Mouse (Mus musculus) midbrain, embryonic 12.5 days (tissue): ENCODE data around the gene Mindy4b-ps. TPM values are rescaled to one million over a fixed set of nuclear protein-coding genes. Genes with fewer than 3 reads are reported as not detected.
"Not testable (repeated sequence)": the region's sequence is repeated elsewhere in the genome, so short reads cannot be mapped to it uniquely, and the experiment has no call there.

ENCODE experiments used
- ATAC-seq: fragments of 200-750 bp; cut with Nextera tagmentation; 2 replicates; pipeline ENCODE4 v1.8.0; 2017; ENCODE audit warnings: low read depth, moderate TSS enrichment, moderate library complexity; ENCODE audit not compliant: low FRiP score
- H3K27ac ChIP-seq: fragments of 300-500 bp; sonication (generic); replicated peaks from 2 replicates; pipeline ENCODE4 v1.5.1; 2016; ENCODE audit warnings: mild to moderate bottlenecking
- H3K27me3 ChIP-seq: fragments of 300-500 bp; sonication (generic); 2 replicates; pipeline ENCODE4 v1.6.1; 2016; ENCODE audit warnings: mild to moderate bottlenecking
- H3K36me3 ChIP-seq: fragments of 300-500 bp; sonication (generic); 2 replicates; pipeline ENCODE4 v1.6.1; 2016
- H3K4me1 ChIP-seq: fragments of 300-500 bp; sonication (generic); 2 replicates; pipeline ENCODE4 v1.6.1; 2016
- H3K4me2 ChIP-seq: fragments of 300-500 bp; sonication (generic); replicated peaks from 2 replicates; pipeline ENCODE4 v1.6.1; 2016; ENCODE audit warnings: mild to moderate bottlenecking, moderate library complexity
- H3K4me3 ChIP-seq: fragments of 300-500 bp; sonication (generic); 2 replicates; pipeline ENCODE4 v1.5.1; 2016; ENCODE audit warnings: mild to moderate bottlenecking
- H3K9ac ChIP-seq: fragments of 300-500 bp; sonication (generic); replicated peaks from 2 replicates; pipeline ENCODE4 v1.6.1; 2016; ENCODE audit warnings: mild to moderate bottlenecking, moderate library complexity
- H3K9me3 ChIP-seq: fragments of 300-500 bp; sonication (generic); 2 replicates; pipeline ENCODE4 v1.6.1; 2016; ENCODE audit warnings: mild to moderate bottlenecking
- WGBS: fragments of 180-500 bp; shearing (Covaris S2); methylation state at CpG from one replicate; pipeline ENCODE4 v1.1.7; 2016; 5-methylcytosine and 5-hydroxymethylcytosine counted together
- polyA plus RNA-seq: library from polyadenylated mRNA; unstranded; fragments of >200 nt; fragmentation: Nextera tagmentation; extraction: Ambion mirVana; gene quantifications from 2 replicates; pipeline ENCODE4 v1.2.1, GENCODE M21; 2016

The Mindy4b-ps gene
- not detected in 2 replicates for polyA plus RNA-seq

DNA sequence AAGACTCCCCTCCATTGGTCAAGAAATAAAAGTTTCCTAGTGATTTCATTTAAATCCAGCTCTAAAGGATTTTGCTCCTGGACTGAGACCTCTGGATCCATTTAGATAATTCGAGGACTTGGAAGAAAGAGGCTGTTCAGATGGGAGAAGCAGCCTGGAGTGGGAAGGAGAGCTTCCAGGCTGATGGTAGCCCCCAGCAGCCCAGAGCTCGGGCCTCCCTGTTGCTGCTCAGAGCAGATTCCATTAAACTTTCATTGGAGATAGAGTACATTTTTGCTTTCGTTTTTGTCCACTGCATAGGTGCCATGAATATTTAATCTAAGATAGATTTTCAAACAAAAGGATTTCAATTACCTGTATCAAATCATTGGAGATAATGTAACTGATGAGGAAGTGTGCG, at the start of gene Mindy4b-ps:
Gene Mindy4b-ps (minus strand): TSS at position 101 of the 400 bp plus-strand sequence.
- Histone ChIP-seq H3K9ac (no peak within 1 kb of the TSS), H3K27ac (no peak within 1 kb of the TSS), H3K4me3 (no peak within 1 kb of the TSS), H3K27me3 (peaks cover 87% of the 10 kb centered on the region), H3K4me2 (no peak within 1 kb of the TSS), H3K36me3 (no peaks in the 10 kb centered on the region), H3K4me1 (peaks cover 8% of the 10 kb centered on the region; the same call in 1 of the 2 replicates), H3K9me3 (no peaks in the 10 kb centered on the region)
- WGBS, result 70% methylated on average over 4 of the region's 4 CpGs
- no peak for ATAC-seq

DNA sequence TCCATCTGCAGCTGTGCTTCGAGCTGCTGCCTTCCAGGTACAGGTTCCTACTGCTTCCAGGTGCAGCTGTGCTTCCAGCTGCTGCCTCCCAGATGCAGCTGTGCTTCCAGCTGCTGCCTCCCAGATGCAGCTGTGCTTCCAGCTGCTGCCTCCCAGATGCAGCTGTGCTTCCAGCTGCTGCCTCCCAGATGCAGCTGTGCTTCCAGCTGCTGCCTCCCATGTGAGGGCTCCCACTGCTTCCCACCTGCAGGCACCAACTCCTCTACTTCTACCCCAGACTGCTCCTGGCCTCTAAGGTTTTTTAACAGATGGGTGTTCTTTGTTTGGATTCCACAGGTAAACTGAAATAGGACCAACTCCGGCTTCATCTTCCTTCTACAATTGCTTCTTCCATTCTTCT, 49.8 kb upstream of the Mindy4b-ps start:
- H3K9me3 ChIP-seq, H3K4me3 ChIP-seq, H3K27ac ChIP-seq, ATAC-seq, H3K27me3 ChIP-seq, H3K4me1 ChIP-seq, H3K36me3 ChIP-seq, H3K9ac ChIP-seq, H3K4me2 ChIP-seq: not testable (repeated sequence)
- WGBS, result 75% methylated on average over 2 of the region's 2 CpGs

DNA sequence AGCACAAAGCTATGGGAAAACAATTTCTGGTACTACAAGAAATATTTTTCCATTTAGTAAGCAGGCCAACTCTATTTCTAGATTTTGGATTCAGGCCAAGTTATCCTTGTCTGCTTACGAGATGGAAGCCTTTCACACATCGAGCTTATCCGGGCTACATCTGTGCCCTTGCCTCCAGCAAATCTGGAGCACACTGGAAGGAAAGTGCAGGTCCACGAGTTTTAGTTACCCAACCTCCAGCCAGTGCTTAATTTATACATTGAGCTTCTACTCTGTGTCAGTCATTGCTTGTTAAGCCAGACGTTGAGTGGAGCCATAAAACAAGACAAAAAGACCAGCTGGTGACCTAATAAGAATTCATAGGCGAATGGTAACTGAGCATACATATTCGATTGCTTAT, 43.6 kb upstream of the Mindy4b-ps start:
- no peaks in the 10 kb centered on the region for H3K27me3 ChIP-seq
- 57% methylated on average over 7 of the region's 7 CpGs for WGBS
- H3K36me3 ChIP-seq, result no peaks in the 10 kb centered on the region
- peak; percentile 63 for ATAC-seq
- H3K9ac ChIP-seq, result no peak overlapping the region
- H3K9me3 ChIP-seq, result no peaks in the 10 kb centered on the region
- H3K4me2 ChIP-seq, result no peak overlapping the region
- H3K4me1 ChIP-seq, result no peaks in the 10 kb centered on the region
- no peak overlapping the region for H3K27ac ChIP-seq
- no peak overlapping the region for H3K4me3 ChIP-seq

DNA sequence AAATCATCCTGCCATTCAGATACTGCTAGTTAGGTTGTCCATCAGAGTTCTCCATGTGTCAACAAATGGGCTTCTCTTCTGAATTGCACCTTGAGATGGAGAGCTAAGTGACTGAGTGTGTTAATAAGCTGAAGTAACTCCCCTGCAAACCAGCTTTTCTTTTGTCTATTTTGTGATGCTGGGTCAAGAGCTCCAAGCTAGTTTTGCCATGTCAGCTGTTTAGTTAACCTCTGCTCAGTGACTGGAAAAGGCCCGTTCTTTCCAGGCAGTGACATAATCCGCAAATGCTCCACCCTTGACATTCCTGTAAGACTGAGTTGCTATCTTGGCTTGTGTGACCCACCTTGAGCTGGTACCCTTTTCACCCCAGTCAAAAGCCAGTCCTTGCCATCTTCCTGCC, 40.9 kb upstream of the Mindy4b-ps start:
- Histone ChIP-seq H3K9ac (no peak overlapping the region), H3K4me3 (no peak overlapping the region), H3K4me1 (no peaks in the 10 kb centered on the region), H3K4me2 (no peak overlapping the region), H3K27ac (no peak overlapping the region), H3K27me3 (no peaks in the 10 kb centered on the region), H3K36me3 (no peaks in the 10 kb centered on the region), H3K9me3 (no peaks in the 10 kb centered on the region)
- no peak for ATAC-seq
- WGBS, result 65% methylated on average over 2 of the region's 2 CpGs

DNA sequence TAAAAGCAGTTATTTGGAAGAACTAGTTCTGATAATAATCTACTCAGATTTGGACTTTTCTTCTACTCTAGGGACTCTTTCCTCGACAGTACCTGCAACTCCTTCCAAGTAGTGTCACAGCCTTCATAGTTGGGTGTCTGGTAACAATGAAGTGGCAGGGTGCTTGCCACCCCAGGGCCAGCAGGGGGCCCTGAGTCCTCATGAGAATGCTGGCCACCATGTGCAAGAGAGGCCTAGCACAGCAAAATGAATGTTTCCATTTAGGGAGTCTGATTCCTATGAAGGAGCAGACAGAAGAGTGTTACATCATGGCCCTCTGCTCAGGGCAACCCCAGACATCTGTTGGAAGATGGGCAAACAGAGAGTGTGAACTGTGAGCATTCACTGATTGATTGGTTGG, 21.3 kb upstream of the Mindy4b-ps start:
- H3K4me1 ChIP-seq, result no peaks in the 10 kb centered on the region
- no peak overlapping the region for H3K4me2 ChIP-seq
- H3K36me3 ChIP-seq, result no peaks in the 10 kb centered on the region
- WGBS, result 66% methylated on average over 1 of the region's 1 CpGs
- no peak overlapping the region for H3K27ac ChIP-seq
- no peak for ATAC-seq
- no peak overlapping the region for H3K9ac ChIP-seq
- H3K4me3 ChIP-seq, result no peak overlapping the region
- H3K9me3 ChIP-seq, result no peaks in the 10 kb centered on the region
- no peaks in the 10 kb centered on the region for H3K27me3 ChIP-seq

DNA sequence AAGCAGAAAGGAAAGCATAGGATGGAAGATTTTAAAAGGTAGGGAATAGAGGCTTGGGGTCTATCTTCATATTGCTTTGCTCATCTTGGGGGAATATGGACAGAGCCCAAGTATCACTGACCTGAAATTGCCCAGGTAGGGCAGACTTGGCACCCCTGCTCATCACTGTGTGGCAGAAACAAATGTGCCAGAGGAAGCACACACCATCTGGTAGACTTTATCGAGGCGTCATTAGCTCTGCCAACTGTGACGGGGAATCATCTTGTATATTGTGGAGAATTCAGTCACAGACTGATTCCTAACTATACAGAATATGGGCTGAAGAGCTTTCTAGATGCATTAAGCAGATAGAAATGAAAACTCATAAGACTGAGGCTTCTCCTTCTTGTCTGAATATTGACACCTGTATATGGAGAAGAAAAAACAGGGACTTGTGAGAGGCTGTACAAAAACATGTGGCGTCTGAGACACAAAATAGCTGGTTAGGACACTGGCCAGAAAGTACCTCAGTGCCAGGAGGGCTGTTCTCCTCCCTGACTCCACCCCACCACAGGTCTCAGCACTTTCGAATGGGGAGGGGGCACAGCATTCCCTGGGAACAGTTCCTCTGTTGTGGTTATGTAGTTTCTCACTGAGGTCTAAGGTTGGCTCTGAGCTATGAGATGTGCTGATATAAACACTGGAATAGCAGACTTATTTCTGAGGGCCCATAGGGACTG, 11.5 kb upstream of the Mindy4b-ps start:
- ATAC-seq, result no peak
- Histone ChIP-seq H3K27ac (no peak overlapping the region), H3K4me1 (no peaks in the 10 kb centered on the region), H3K27me3 (peaks cover 70% of the 10 kb centered on the region), H3K9ac (no peak overlapping the region), H3K4me3 (no peak overlapping the region), H3K4me2 (no peak overlapping the region), H3K9me3 (no peaks in the 10 kb centered on the region), H3K36me3 (no peaks in the 10 kb centered on the region)
- WGBS, result 91% methylated on average over 5 of the region's 5 CpGs

DNA sequence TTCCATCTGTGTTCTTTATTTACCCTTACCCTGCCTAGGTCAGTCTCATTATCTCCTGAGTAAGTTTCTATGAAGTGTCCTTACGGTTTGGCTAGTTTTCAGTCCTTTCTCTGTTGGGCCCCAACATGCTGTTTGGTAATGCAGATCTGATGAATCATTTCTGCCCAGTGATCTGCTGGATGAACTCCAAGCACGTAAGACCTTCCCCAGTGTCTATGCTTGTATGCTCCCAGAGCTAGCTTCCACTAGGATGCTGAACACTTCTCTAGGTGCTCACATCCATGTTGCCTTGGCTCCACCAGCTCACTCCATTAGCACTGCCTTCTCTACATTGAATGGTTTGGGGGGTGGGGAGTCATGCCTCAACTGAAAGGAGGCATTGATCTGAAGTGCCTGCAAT, 10.8 kb upstream of the Mindy4b-ps start:
- H3K27me3 ChIP-seq, result peaks cover 72% of the 10 kb centered on the region
- no peaks in the 10 kb centered on the region for H3K36me3 ChIP-seq
- H3K4me2 ChIP-seq, result no peak overlapping the region
- no peaks in the 10 kb centered on the region for H3K4me1 ChIP-seq
- H3K9ac ChIP-seq, result no peak overlapping the region
- no peak for ATAC-seq
- 82% methylated on average over 2 of the region's 2 CpGs for WGBS
- H3K4me3 ChIP-seq, result no peak overlapping the region
- no peaks in the 10 kb centered on the region for H3K9me3 ChIP-seq
- no peak overlapping the region for H3K27ac ChIP-seq

DNA sequence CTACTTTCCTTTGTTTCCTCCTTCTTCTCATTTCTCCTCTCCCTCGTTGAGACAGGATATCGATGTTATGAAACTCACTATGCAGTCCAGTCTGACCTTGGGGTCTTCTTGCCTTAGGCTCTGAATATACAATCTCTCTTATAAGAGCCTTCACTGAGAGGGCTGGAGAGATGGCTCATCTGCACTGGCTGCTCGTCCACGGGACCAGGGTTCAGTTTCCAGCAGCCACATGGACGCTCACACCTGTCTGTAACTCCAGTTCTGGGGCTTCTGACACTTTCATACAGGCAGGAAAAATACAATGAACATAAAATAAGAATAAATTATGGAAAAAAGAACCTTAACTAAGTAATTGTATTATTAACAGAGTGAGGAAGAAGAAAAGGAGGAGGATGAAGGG, 9.5 kb upstream of the Mindy4b-ps start:
- ATAC-seq, result no peak
- no peak overlapping the region for H3K27ac ChIP-seq
- peaks cover 81% of the 10 kb centered on the region for H3K27me3 ChIP-seq
- H3K9me3 ChIP-seq, result no peaks in the 10 kb centered on the region
- H3K4me1 ChIP-seq, result peaks cover under 1% of the 10 kb centered on the region; the same call in 1 of the 2 replicates
- H3K4me2 ChIP-seq, result no peak overlapping the region
- no peaks in the 10 kb centered on the region for H3K36me3 ChIP-seq
- H3K4me3 ChIP-seq, result no peak overlapping the region
- H3K9ac ChIP-seq, result no peak overlapping the region
- WGBS, result 81% methylated on average over 5 of the region's 5 CpGs

DNA sequence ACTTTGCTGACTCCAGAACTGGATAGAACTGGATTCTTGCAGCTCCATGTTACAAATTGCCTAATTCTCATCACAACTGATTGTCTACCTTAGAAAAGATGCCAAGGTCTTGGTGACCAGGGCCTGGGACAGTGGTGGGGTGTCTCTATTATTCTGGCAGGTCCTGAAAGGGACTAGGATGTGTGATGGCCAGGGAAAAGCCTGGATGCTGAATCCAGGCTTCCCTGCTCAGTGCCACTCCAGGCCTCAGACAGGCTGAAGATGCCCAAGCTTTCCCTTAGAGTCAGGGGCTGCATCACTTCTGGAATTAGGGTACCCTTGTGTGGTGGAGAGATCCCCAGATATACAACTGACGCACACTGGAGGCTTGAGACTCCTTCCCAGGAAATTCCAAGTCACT, 7.8 kb upstream of the Mindy4b-ps start:
- WGBS, result 89% methylated on average over 1 of the region's 1 CpGs
- Histone ChIP-seq H3K4me1 (peaks cover 8% of the 10 kb centered on the region; the same call in 1 of the 2 replicates), H3K27me3 (peaks cover 88% of the 10 kb centered on the region), H3K4me2 (no peak overlapping the region), H3K9me3 (no peaks in the 10 kb centered on the region), H3K4me3 (no peak overlapping the region), H3K9ac (no peak overlapping the region), H3K27ac (no peak overlapping the region), H3K36me3 (no peaks in the 10 kb centered on the region)
- ATAC-seq, result no peak

DNA sequence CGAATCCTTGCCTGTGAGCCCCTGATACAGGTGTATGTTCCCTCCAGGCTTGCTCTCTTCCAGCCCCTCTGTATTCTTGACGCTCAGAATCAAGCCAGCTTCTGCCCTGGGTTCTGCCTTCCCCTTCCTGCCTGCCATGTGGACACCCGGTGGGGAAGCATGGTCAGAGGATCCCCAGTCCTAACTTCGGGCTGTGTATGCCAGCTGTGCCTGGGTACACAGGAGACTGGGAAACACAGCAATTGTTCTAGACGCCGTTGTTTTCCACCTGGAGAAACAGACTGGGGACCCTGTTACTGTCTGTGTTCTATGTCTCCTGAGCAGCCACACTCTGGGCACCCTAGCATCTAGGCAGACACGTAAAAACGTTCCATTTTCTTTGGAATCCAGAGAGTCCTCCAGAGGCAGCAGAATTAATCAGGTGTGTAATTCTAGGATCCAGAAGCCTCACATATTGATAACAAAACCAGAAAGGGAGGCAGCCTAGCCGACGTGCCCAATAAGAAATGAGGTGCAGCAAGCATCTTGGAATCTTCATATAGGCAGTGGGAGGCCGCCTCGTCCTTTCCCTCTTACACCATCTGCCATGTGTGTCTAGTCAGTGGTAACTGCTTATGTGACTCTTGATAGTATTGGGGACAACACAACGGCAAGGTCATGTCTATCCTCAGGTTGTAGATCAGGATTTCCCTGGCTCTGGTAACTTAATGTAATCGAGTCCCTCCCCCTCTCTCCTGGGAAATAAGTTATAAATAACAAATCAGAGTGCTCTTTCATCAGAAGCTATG, 6.4 kb upstream of the Mindy4b-ps start:
- Histone ChIP-seq H3K9ac (no peak overlapping the region), H3K27me3 (peaks cover 89% of the 10 kb centered on the region), H3K4me3 (no peak overlapping the region), H3K4me2 (no peak overlapping the region), H3K9me3 (no peaks in the 10 kb centered on the region), H3K4me1 (peaks cover 8% of the 10 kb centered on the region; the same call in 1 of the 2 replicates), H3K27ac (no peak overlapping the region), H3K36me3 (no peaks in the 10 kb centered on the region)
- no peak for ATAC-seq
- WGBS, result 82% methylated on average over 14 of the region's 14 CpGs

DNA sequence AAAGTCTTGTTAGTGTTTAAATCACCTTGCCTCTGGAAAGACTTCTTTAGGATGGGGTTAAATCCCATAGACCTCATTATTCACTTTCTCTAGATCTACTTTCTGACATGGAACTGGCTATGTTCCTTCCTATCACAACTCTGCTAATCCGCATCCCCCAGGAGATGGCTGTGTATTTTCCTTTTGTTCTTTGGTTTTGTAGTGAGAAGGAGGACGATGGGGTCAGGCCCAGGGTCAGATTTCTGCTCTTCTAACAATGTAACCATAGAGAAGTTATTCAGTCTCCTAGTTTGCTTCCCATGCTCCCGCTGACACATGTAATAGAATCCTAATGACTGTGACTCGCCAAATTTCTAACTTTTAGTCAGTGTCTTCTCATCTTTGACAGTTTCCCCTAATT, 4.2 kb upstream of the Mindy4b-ps start:
- 2% methylated on average over 4 of the region's 4 CpGs for WGBS
- Histone ChIP-seq H3K4me1 (peaks cover 8% of the 10 kb centered on the region; the same call in 1 of the 2 replicates), H3K9me3 (no peaks in the 10 kb centered on the region), H3K27ac (no peak overlapping the region), H3K4me3 (no peak overlapping the region), H3K4me2 (no peak overlapping the region), H3K9ac (no peak overlapping the region), H3K36me3 (no peaks in the 10 kb centered on the region), H3K27me3 (peaks cover 87% of the 10 kb centered on the region)
- ATAC-seq, result peak; percentile 79; the same call in 1 of the 2 replicates

DNA sequence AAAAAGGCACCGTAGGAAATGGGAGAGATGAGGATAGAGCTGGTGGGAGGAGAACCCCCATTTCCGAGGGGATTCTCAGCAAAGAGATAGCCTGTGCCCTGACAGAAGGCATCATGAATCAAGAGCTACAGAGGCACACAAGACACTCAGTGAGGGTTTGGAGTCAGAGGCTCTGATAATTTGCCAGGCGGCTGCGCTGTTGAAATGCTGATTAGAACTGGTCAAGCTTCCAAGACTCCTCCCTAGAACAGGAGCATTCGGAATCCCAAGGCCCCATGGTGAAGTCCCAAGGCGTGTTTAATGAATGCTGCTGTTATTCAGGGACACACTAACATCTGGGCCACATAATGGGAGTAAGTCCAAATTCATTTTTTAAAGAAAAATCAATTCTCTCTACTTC, 4.8 kb downstream of the Mindy4b-ps start:
- 0 out of 2 replicates have a peak, but pooled peaks have one; percentile 23 for ATAC-seq
- no peak overlapping the region for H3K27ac ChIP-seq
- H3K27me3 ChIP-seq, result peaks cover 96% of the 10 kb centered on the region
- H3K4me2 ChIP-seq, result no peak overlapping the region
- 30% methylated on average over 6 of the region's 6 CpGs for WGBS
- no peaks in the 10 kb centered on the region for H3K9me3 ChIP-seq
- no peak overlapping the region for H3K9ac ChIP-seq
- no peaks in the 10 kb centered on the region for H3K36me3 ChIP-seq
- H3K4me3 ChIP-seq, result no peak overlapping the region
- no peaks in the 10 kb centered on the region for H3K4me1 ChIP-seq
